Comparison of ENCODE assay signal across 21 mouse cellular contexts in the genomic region with DNA sequence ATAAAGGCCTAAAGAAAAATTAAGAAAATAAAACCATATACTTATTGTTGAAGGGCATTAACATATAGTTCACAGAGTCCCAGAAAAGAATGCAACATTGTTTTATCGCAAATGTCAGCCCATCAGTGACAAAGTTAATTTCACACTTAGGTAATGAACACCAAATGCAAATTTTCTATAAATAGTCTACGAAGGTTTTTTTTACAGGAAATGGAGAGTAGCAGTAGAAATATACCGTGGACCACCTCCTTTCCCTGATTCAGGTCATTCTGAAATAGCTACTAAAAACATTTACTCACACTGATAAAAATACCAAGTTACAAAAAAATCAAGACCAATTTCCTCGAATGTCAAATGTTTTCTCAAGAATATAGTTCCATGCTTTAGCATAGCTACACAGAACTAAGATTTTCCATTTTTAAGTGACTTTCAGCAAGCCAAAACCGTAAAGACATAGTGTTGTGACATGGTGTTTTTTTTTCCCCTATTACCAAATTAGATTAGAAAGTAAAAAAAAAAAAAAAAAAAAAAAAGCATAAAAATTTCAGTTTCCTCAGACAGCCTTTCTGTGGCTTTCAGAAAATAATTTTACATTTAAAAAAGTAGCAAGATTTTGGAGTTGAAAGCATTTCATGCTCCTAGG.
DNase-seq lines count a peak whose midpoint lies in the region; ATAC-seq and TF ChIP-seq lines count a peak whose summit lies in the region.
"Had no signal": no experiment of that assay in that cellular context is flagged by ENCODE, and none has a peak within 500 bp of the region (broad histone marks: within the 10 kb centered on the region; RNA-seq: fewer than 3 reads in every experiment).

No protein-coding gene starts in this region.

- peak overlapping the region; percentile 40; the same call in 1 of the 2 replicates for H3K27ac ChIP-seq in left cerebral cortex, adult 2 months
- H3K27ac ChIP-seq in cortical plate, adult 2 months (ENCODE audit: insufficient read depth, low read length) = peak overlapping the region; percentile 37; the same call in 1 of the 2 replicates
- H3K27ac ChIP-seq in hindbrain, embryonic 13.5 days = no peak overlapping the region
- H3K27ac ChIP-seq: embryonic facial prominence, embryonic 10.5 days; embryonic facial prominence, embryonic 12.5 days; forebrain, embryonic 13.5 days had no signal

- no peak overlapping the region for H3K9ac ChIP-seq in hindbrain, embryonic 13.5 days
- H3K9ac ChIP-seq: embryonic facial prominence, embryonic 12.5 days; forebrain, embryonic 13.5 days; forebrain, postnatal 0 days had no signal

- H3K36me3 ChIP-seq in hindbrain, embryonic 13.5 days = no peaks in the 10 kb centered on the region
- H3K36me3 ChIP-seq: embryonic facial prominence, embryonic 10.5 days; embryonic facial prominence, embryonic 12.5 days; G1E had no signal

- no peaks in the 10 kb centered on the region for H3K27me3 ChIP-seq in hindbrain, embryonic 13.5 days
- H3K27me3 ChIP-seq: embryonic facial prominence, embryonic 12.5 days; forebrain, embryonic 13.5 days had no signal

- H3K9me3 ChIP-seq in hindbrain, embryonic 13.5 days = no peaks in the 10 kb centered on the region
- H3K9me3 ChIP-seq: embryonic facial prominence, embryonic 10.5 days; embryonic facial prominence, embryonic 12.5 days; forebrain, embryonic 13.5 days; G1E had no signal

- no peak for DNase-seq in frontal cortex, postnatal 10 days (ENCODE audit: low spot score in 2 of 2)
- no peak for DNase-seq in left cerebral cortex, adult 2 months (ENCODE audit: extremely low spot score in 1 of 2, low spot score in 2 of 2)
- no peak for DNase-seq in left cerebral cortex, postnatal 25 days (ENCODE audit: low spot score in 2 of 2)
- DNase-seq: adrenal gland, adult 8-10 months; adrenal gland, postnatal 25 days; cerebellum, adult 11 months; cerebellum, adult 18-20 months; cerebellum, adult 8-10 months; cerebellum, adult 9-11 months; cerebellum, postnatal 14 days; cerebellum, postnatal 36 days; forebrain, postnatal 0 days had no signal

- WGBS in hindbrain, embryonic 13.5 days = 80% methylated on average over 5 of the region's 5 CpGs

- no peak overlapping the region for H3K4me3 ChIP-seq in left cerebral cortex, adult 2 months
- H3K4me3 ChIP-seq in cortical plate, adult 2 months (ENCODE audit: insufficient read depth, low read length) = no peak overlapping the region
- no peak overlapping the region for H3K4me3 ChIP-seq in hindbrain, embryonic 13.5 days
- H3K4me3 ChIP-seq: embryonic facial prominence, embryonic 10.5 days; embryonic facial prominence, embryonic 12.5 days; forebrain, embryonic 13.5 days had no signal

- no peak for TF ChIP-seq CTCF in left cerebral cortex, adult 2 months (IDR thresholded peaks at IDR 0.05)
- TF ChIP-seq CTCF in cortical plate, adult 2 months (IDR thresholded peaks at IDR 0.05; ENCODE audit: extremely low read depth, insufficient read depth, low read length) = no peak

- TF ChIP-seq POLR2A in cortical plate, adult 2 months (IDR thresholded peaks at IDR 0.05; ENCODE audit: extremely low read depth, insufficient read depth, low read length) = no peak

- ATAC-seq in frontal cortex, adult (ENCODE audit: low TSS enrichment) = 0 out of 2 replicates have a peak, but pooled peaks have one; percentile 10
- ATAC-seq in hindbrain, embryonic 13.5 days (ENCODE audit: low FRiP score) = no peak
- ATAC-seq: activated CD4-positive, CD25-positive, alpha-beta regulatory T cell, adult 4 months; forebrain, embryonic 13.5 days; Patski had no signal

- intact Hi-C loops in left cerebral cortex, adult 2 months (cut with DNase I) = no loop called here
- intact Hi-C loops in left cerebral cortex, postnatal 25 days (cut with DNase I) = no loop called here

- H3K4me2 ChIP-seq in hindbrain, embryonic 13.5 days = no peak overlapping the region
- H3K4me2 ChIP-seq: embryonic facial prominence, embryonic 12.5 days; forebrain, embryonic 13.5 days had no signal

- H3K4me1 ChIP-seq in cortical plate, adult 2 months (ENCODE audit: control insufficient read depth, insufficient read depth, low read length) = peaks cover 17% of the 10 kb centered on the region; the same call in 1 of the 2 replicates
- H3K4me1 ChIP-seq in hindbrain, embryonic 13.5 days (replicated peaks) = peaks cover 17% of the 10 kb centered on the region
